Mouse (Mus musculus): ENCODE data around the gene Gm12169. TPM values are rescaled to one million over a fixed set of nuclear protein-coding genes. Genes with fewer than 3 reads are reported as not detected.
A peak's percentile ranks its signal among the peaks of the same experiment; 100 is the strongest.
"Not testable (repeated sequence)": the region's sequence is repeated elsewhere in the genome, so short reads cannot be mapped to it uniquely, and the experiment has no call there.

The Gm12169 gene
- polyA plus RNA-seq, 1 experiment from 2014 or later: not detected

GRCm38 (mm10) chr11:46509900-46510299, 14.1 kb upstream of the Gm12169 start:
- Histone ChIP-seq H3K4me1 (ENCODE audit: insufficient read depth, low read depth, low read length) (no peaks in the 10 kb centered on the region), H3K9ac (replicated peaks; ENCODE audit: low read depth) (no peak overlapping the region), H3K4me2 (replicated peaks; ENCODE audit: low read depth, low read length) (no peak overlapping the region), H3K4me3 (ENCODE audit: low read depth, low read length) (no peak overlapping the region), H3K36me3 (ENCODE audit: insufficient read depth, low read length) (no peaks in the 10 kb centered on the region), H3K9me3 (ENCODE audit: low read length) (no peaks in the 10 kb centered on the region), H3K27ac (ENCODE audit: low read length) (no peak overlapping the region), H3K27me3 (replicated peaks; ENCODE audit: insufficient read depth, low read length) (no peaks in the 10 kb centered on the region)
- no peak for ATAC-seq
- TF ChIP-seq EP300 (IDR thresholded peaks at IDR 0.05): no peak
- no peak for TF ChIP-seq CTCF (IDR thresholded peaks at IDR 0.05)
- WGBS: 95% methylated on average over 5 of the region's 5 CpGs
- DNase-seq (ENCODE audit: low spot score): no peak

- not testable (repeated sequence) for ATAC-seq; DNase-seq (ENCODE audit: low spot score); H3K27me3 ChIP-seq (replicated peaks; ENCODE audit: insufficient read depth, low read length); H3K36me3 ChIP-seq (ENCODE audit: insufficient read depth, low read length); H3K4me2 ChIP-seq (replicated peaks; ENCODE audit: low read depth, low read length); H3K4me1 ChIP-seq (ENCODE audit: insufficient read depth, low read depth, low read length); H3K4me3 ChIP-seq (ENCODE audit: low read depth, low read length); H3K9me3 ChIP-seq (ENCODE audit: low read length); H3K27ac ChIP-seq (ENCODE audit: low read length); H3K9ac ChIP-seq (replicated peaks; ENCODE audit: low read depth)
- 79% methylated on average over 5 of the region's 5 CpGs for WGBS
Measured at GRCm38 (mm10) chr11:46521341-46521740, 2.7 kb upstream of the Gm12169 start.

GRCm38 (mm10) chr11:46522719-46523118, 1.3 kb upstream of the Gm12169 start:
- no peaks in the 10 kb centered on the region for H3K4me1 ChIP-seq (ENCODE audit: insufficient read depth, low read depth, low read length)
- no peak overlapping the region for H3K4me3 ChIP-seq (ENCODE audit: low read depth, low read length)
- ATAC-seq: no peak
- 72% methylated on average over 3 of the region's 3 CpGs for WGBS
- no peak overlapping the region for H3K27ac ChIP-seq (ENCODE audit: low read length)
- no peaks in the 10 kb centered on the region for H3K27me3 ChIP-seq (replicated peaks; ENCODE audit: insufficient read depth, low read length)
- no peak overlapping the region for H3K4me2 ChIP-seq (replicated peaks; ENCODE audit: low read depth, low read length)
- peak; percentile 30 for TF ChIP-seq CTCF (IDR thresholded peaks at IDR 0.05)
- no peak for TF ChIP-seq EP300 (IDR thresholded peaks at IDR 0.05)
- DNase-seq (ENCODE audit: low spot score): no peak
- no peaks in the 10 kb centered on the region for H3K36me3 ChIP-seq (ENCODE audit: insufficient read depth, low read length)
- no peaks in the 10 kb centered on the region for H3K9me3 ChIP-seq (ENCODE audit: low read length)
- H3K9ac ChIP-seq (replicated peaks; ENCODE audit: low read depth): no peak overlapping the region

- Histone ChIP-seq H3K4me1 (ENCODE audit: insufficient read depth, low read depth, low read length) (no peaks in the 10 kb centered on the region), H3K9ac (replicated peaks; ENCODE audit: low read depth) (no peak overlapping the region), H3K4me3 (ENCODE audit: low read depth, low read length) (no peak overlapping the region), H3K27ac (ENCODE audit: low read length) (no peak overlapping the region), H3K36me3 (ENCODE audit: insufficient read depth, low read length) (no peaks in the 10 kb centered on the region), H3K4me2 (replicated peaks; ENCODE audit: low read depth, low read length) (no peak overlapping the region), H3K27me3 (replicated peaks; ENCODE audit: insufficient read depth, low read length) (no peaks in the 10 kb centered on the region), H3K9me3 (ENCODE audit: low read length) (no peaks in the 10 kb centered on the region)
- 48% methylated on average over 4 of the region's 4 CpGs for WGBS
- DNase-seq (ENCODE audit: low spot score) (no peak), ATAC-seq (no peak)
- TF ChIP-seq EP300 (IDR thresholded peaks at IDR 0.05): no peak
- no peak for TF ChIP-seq CTCF (IDR thresholded peaks at IDR 0.05)
Measured at GRCm38 (mm10) chr11:46530149-46530548, 6.1 kb downstream of the Gm12169 start.

GRCm38 (mm10) chr11:46536978-46537377, 13.0 kb downstream of the Gm12169 start:
- no peak for ATAC-seq

GRCm38 (mm10) chr11:46543530-46543929, 19.5 kb downstream of the Gm12169 start:
- no peak overlapping the region for H3K4me3 ChIP-seq (ENCODE audit: low read depth, low read length)
- TF ChIP-seq CTCF (IDR thresholded peaks at IDR 0.05) (no peak), EP300 (IDR thresholded peaks at IDR 0.05) (no peak)
- no peak for DNase-seq (ENCODE audit: low spot score)
- H3K9me3 ChIP-seq (ENCODE audit: low read length): no peaks in the 10 kb centered on the region
- no peak for ATAC-seq
- H3K9ac ChIP-seq (replicated peaks; ENCODE audit: low read depth): no peak overlapping the region
- H3K27me3 ChIP-seq (replicated peaks; ENCODE audit: insufficient read depth, low read length): no peaks in the 10 kb centered on the region
- H3K36me3 ChIP-seq (ENCODE audit: insufficient read depth, low read length): no peaks in the 10 kb centered on the region
- 79% methylated on average over 2 of the region's 2 CpGs for WGBS
- H3K4me2 ChIP-seq (replicated peaks; ENCODE audit: low read depth, low read length): no peak overlapping the region
- no peak overlapping the region for H3K27ac ChIP-seq (ENCODE audit: low read length)
- no peaks in the 10 kb centered on the region for H3K4me1 ChIP-seq (ENCODE audit: insufficient read depth, low read depth, low read length)

More at GRCm38 (mm10) chr11:46536978-46537377, 13.0 kb downstream of the Gm12169 start:
- Histone ChIP-seq H3K36me3 (ENCODE audit: insufficient read depth, low read length) (no peaks in the 10 kb centered on the region), H3K4me1 (ENCODE audit: insufficient read depth, low read depth, low read length) (no peaks in the 10 kb centered on the region), H3K27me3 (replicated peaks; ENCODE audit: insufficient read depth, low read length) (no peaks in the 10 kb centered on the region), H3K9me3 (ENCODE audit: low read length) (no peaks in the 10 kb centered on the region), H3K9ac (replicated peaks; ENCODE audit: low read depth) (no peak overlapping the region), H3K4me2 (replicated peaks; ENCODE audit: low read depth, low read length) (no peak overlapping the region), H3K27ac (ENCODE audit: low read length) (no peak overlapping the region), H3K4me3 (ENCODE audit: low read depth, low read length) (no peak overlapping the region)
- 80% methylated on average over 4 of the region's 4 CpGs for WGBS
- TF ChIP-seq CTCF (IDR thresholded peaks at IDR 0.05): no peak
- no peak for TF ChIP-seq EP300 (IDR thresholded peaks at IDR 0.05)
- DNase-seq (ENCODE audit: low spot score): no peak

- Histone ChIP-seq H3K27ac (ENCODE audit: low read length) (no peak overlapping the region), H3K36me3 (ENCODE audit: insufficient read depth, low read length) (no peaks in the 10 kb centered on the region), H3K9ac (replicated peaks; ENCODE audit: low read depth) (no peak overlapping the region), H3K9me3 (ENCODE audit: low read length) (no peaks in the 10 kb centered on the region), H3K4me1 (ENCODE audit: insufficient read depth, low read depth, low read length) (no peaks in the 10 kb centered on the region), H3K27me3 (replicated peaks; ENCODE audit: insufficient read depth, low read length) (no peaks in the 10 kb centered on the region), H3K4me2 (replicated peaks; ENCODE audit: low read depth, low read length) (no peak overlapping the region), H3K4me3 (ENCODE audit: low read depth, low read length) (no peak overlapping the region)
- TF ChIP-seq EP300 (IDR thresholded peaks at IDR 0.05) (no peak), CTCF (IDR thresholded peaks at IDR 0.05) (no peak)
- DNase-seq (ENCODE audit: low spot score): no peak
- 75% methylated on average over 4 of the region's 4 CpGs for WGBS
- ATAC-seq: no peak
Measured at GRCm38 (mm10) chr11:46549721-46550120, 25.7 kb downstream of the Gm12169 start.

All from lung, postnatal 0 days (tissue).